Mouse (Mus musculus) myocyte (in vitro differentiated cells): Measurements from ENCODE around the gene Scarf1. TPM values are rescaled to one million over a fixed set of nuclear protein-coding genes. Genes with fewer than 3 reads are reported as not detected.
A peak's percentile ranks its signal among the peaks of the same experiment; 100 is the strongest.

Experiments
- H3K27me3 ChIP-seq: one replicate; pipeline ENCODE4 v1.6.1; 2011; ENCODE audit not compliant: control insufficient read depth, insufficient read depth, insufficient read length
- H3K36me3 ChIP-seq: one replicate; pipeline ENCODE4 v1.6.1; 2011; ENCODE audit not compliant: control insufficient read depth, insufficient read depth
- H3K4me2 ChIP-seq: one replicate; pipeline ENCODE4 v1.6.1; 2011; ENCODE audit warnings: low read depth, control low read depth
- H3K4me3 ChIP-seq: one replicate; pipeline ENCODE4 v1.5.1; 2011; ENCODE audit warnings: mild to moderate bottlenecking, control low read depth, moderate library complexity
- H3K79me2 ChIP-seq: one replicate; pipeline ENCODE4 v1.6.1; 2011; ENCODE audit not compliant: control insufficient read depth, insufficient read depth
- H3ac ChIP-seq: one replicate; pipeline ENCODE4 v1.6.1; 2011; ENCODE audit not compliant: control insufficient read depth, insufficient read length
- CEBPB ChIP-seq: IDR thresholded peaks from 2 replicates; pipeline ENCODE4 v1.6.1; 2011; ENCODE audit warnings: mild to moderate bottlenecking, moderate library complexity; ENCODE audit not compliant: poor library complexity, insufficient read depth, severe bottlenecking
- E2F4 ChIP-seq: IDR thresholded peaks from one replicate; pipeline ENCODE4 v1.6.1; 2011; ENCODE audit warnings: mild to moderate bottlenecking, control low read depth, moderate library complexity; ENCODE audit not compliant: insufficient read depth
- MAX ChIP-seq: IDR thresholded peaks from one replicate; pipeline ENCODE4 v1.6.1; 2011; ENCODE audit warnings: low read depth, mild to moderate bottlenecking, control low read depth
- MYOD1 ChIP-seq, 3 experiments: IDR thresholded peaks; one replicate each; pipeline ENCODE4 v1.6.1; 2011; ENCODE audit warnings: control low read depth in 2 of 3, low read depth in 2 of 3, mild to moderate bottlenecking in 2 of 3, moderate library complexity in 1 of 3; ENCODE audit not compliant: insufficient read length in 2 of 3, control insufficient read depth in 1 of 3
- MYOG ChIP-seq, 3 experiments: IDR thresholded peaks; one replicate each; pipeline ENCODE4 v1.6.1; 2011; ENCODE audit warnings: control low read depth in 2 of 3, low read depth in 2 of 3, mild to moderate bottlenecking in 2 of 3; ENCODE audit not compliant: insufficient read length in 2 of 3, control insufficient read depth in 1 of 3, insufficient read depth in 1 of 3
- POLR2A ChIP-seq: IDR thresholded peaks from one replicate; pipeline ENCODE4 v1.6.1; 2011; ENCODE audit warnings: low read depth, mild to moderate bottlenecking, control low read depth, moderate library complexity; ENCODE audit not compliant: insufficient read length
- POLR2AphosphoS2 ChIP-seq: IDR thresholded peaks from one replicate; pipeline ENCODE4 v1.6.1; 2011; ENCODE audit warnings: low read depth, control low read depth; ENCODE audit not compliant: insufficient read length
- REST ChIP-seq: IDR thresholded peaks from one replicate; pipeline ENCODE4 v1.6.1; 2011; ENCODE audit warnings: mild to moderate bottlenecking, control low read depth, moderate library complexity; ENCODE audit not compliant: insufficient read depth, insufficient read length
- SRF ChIP-seq: IDR thresholded peaks from one replicate; pipeline ENCODE4 v1.6.1; 2011; ENCODE audit warnings: low read depth; ENCODE audit not compliant: control insufficient read depth, insufficient read length
- TCF12 ChIP-seq: IDR thresholded peaks from one replicate; pipeline ENCODE4 v1.6.1; 2011; ENCODE audit warnings: mild to moderate bottlenecking, control low read depth; ENCODE audit not compliant: poor library complexity, insufficient read depth, severe bottlenecking
- TCF3 ChIP-seq: IDR thresholded peaks from one replicate; pipeline ENCODE4 v1.6.1; 2011; ENCODE audit warnings: low read depth, control low read depth; ENCODE audit not compliant: insufficient read length
- USF1 ChIP-seq: IDR thresholded peaks from one replicate; pipeline ENCODE4 v1.6.1; 2011; ENCODE audit warnings: low read depth, mild to moderate bottlenecking, control low read depth, moderate library complexity
- polyA plus RNA-seq: library from polyadenylated mRNA; unstranded; fragments of >200 nt; fragmentation: generic; extraction: Trizol; gene quantifications from one replicate; pipeline ENCODE4 v1.2.1, GENCODE M21; 2012; ENCODE audit warnings: missing spikeins

The Scarf1 gene
- polyA plus RNA-seq, 1 experiment: 0.06 TPM

- Histone ChIP-seq H3ac (no peak overlapping the region), H3K4me3 (no peak overlapping the region), H3K27me3 (no peaks in the 10 kb centered on the region), H3K36me3 (no peaks in the 10 kb centered on the region), H3K4me2 (no peak overlapping the region), H3K79me2 (no peaks in the 10 kb centered on the region)
- no peak for TF ChIP-seq CEBPB
- no peak for TF ChIP-seq MAX
- TF ChIP-seq MYOD1 (IDR thresholded peaks at IDR 0.05; ENCODE audit: control insufficient read depth in 1 of 3, insufficient read length in 2 of 3, low read depth in 2 of 3): peak in 1 of 3 experiments; percentile 0
- no peak for TF ChIP-seq POLR2A
Measured at GRCm38 (mm10) chr11:75546057-75546456, 32.7 kb downstream of the Scarf1 start.

- Histone ChIP-seq H3K79me2 (no peaks in the 10 kb centered on the region), H3K4me2 (no peak overlapping the region), H3K36me3 (no peaks in the 10 kb centered on the region), H3ac (no peak overlapping the region), H3K27me3 (no peaks in the 10 kb centered on the region), H3K4me3 (no peak overlapping the region)
- no peak for TF ChIP-seq POLR2AphosphoS2
Measured at GRCm38 (mm10) chr11:75549658-75550111, 36.3 kb downstream of the Scarf1 start.

- no peak overlapping the region for H3K4me3 ChIP-seq
- peak overlapping the region; percentile 55 for H3K4me2 ChIP-seq
- no peaks in the 10 kb centered on the region for H3K27me3 ChIP-seq
- H3K36me3 ChIP-seq: no peaks in the 10 kb centered on the region
- H3ac ChIP-seq: no peak overlapping the region
- no peaks in the 10 kb centered on the region for H3K79me2 ChIP-seq
- no peak for TF ChIP-seq POLR2A
- no peak for TF ChIP-seq SRF
- TF ChIP-seq POLR2AphosphoS2: no peak
- no peak for TF ChIP-seq E2F4
- no peak for TF ChIP-seq MYOG (IDR thresholded peaks at IDR 0.05; ENCODE audit: control insufficient read depth in 1 of 3, insufficient read depth in 1 of 3, insufficient read length in 2 of 3, low read depth in 2 of 3)
- no peak for TF ChIP-seq USF1
- TF ChIP-seq REST: no peak
- TF ChIP-seq MYOD1 (IDR thresholded peaks at IDR 0.05; ENCODE audit: control insufficient read depth in 1 of 3, insufficient read length in 2 of 3, low read depth in 2 of 3): no peak
- TF ChIP-seq CEBPB: no peak
- TF ChIP-seq TCF3: no peak
- TF ChIP-seq MAX: no peak
- TF ChIP-seq TCF12: no peak
Measured at GRCm38 (mm10) chr11:75550200-75550946, 37.0 kb downstream of the Scarf1 start.

GRCm38 (mm10) chr11:75551321-75551720 is 38.0 kb downstream of the Scarf1 start:
- Histone ChIP-seq H3K4me2 (peak overlapping the region; percentile 55), H3K4me3 (no peak overlapping the region), H3K79me2 (no peaks in the 10 kb centered on the region), H3K27me3 (no peaks in the 10 kb centered on the region), H3K36me3 (no peaks in the 10 kb centered on the region), H3ac (no peak overlapping the region)
- TF ChIP-seq MYOG (IDR thresholded peaks at IDR 0.05; ENCODE audit: control insufficient read depth in 1 of 3, insufficient read depth in 1 of 3, insufficient read length in 2 of 3, low read depth in 2 of 3) (no peak), USF1 (no peak), MYOD1 (IDR thresholded peaks at IDR 0.05; ENCODE audit: control insufficient read depth in 1 of 3, insufficient read length in 2 of 3, low read depth in 2 of 3) (no peak), TCF12 (no peak), POLR2AphosphoS2 (no peak), TCF3 (no peak), REST (no peak), POLR2A (no peak), SRF (no peak)

- Histone ChIP-seq H3K4me2 (peak overlapping the region; percentile 55), H3ac (no peak overlapping the region), H3K36me3 (no peaks in the 10 kb centered on the region), H3K27me3 (no peaks in the 10 kb centered on the region), H3K4me3 (no peak overlapping the region), H3K79me2 (no peaks in the 10 kb centered on the region)
- TF ChIP-seq POLR2AphosphoS2 (no peak), MYOD1 (IDR thresholded peaks at IDR 0.05; ENCODE audit: control insufficient read depth in 1 of 3, insufficient read length in 2 of 3, low read depth in 2 of 3) (peak; percentile 90 to 98 (median 91)), POLR2A (peak; percentile 34), MAX (peak; percentile 6), TCF12 (peak; percentile 97), CEBPB (no peak), MYOG (IDR thresholded peaks at IDR 0.05; ENCODE audit: control insufficient read depth in 1 of 3, insufficient read depth in 1 of 3, insufficient read length in 2 of 3, low read depth in 2 of 3) (peak; percentile 80 to 99 (median 95)), TCF3 (peak; percentile 90), E2F4 (no peak)
Measured at GRCm38 (mm10) chr11:75551961-75552441, 38.7 kb downstream of the Scarf1 start.
